Mouse (Mus musculus) skeletal muscle tissue, postnatal 0 days (tissue): ENCODE measurements around the gene Rnf41. TPM values are rescaled to one million over a fixed set of nuclear protein-coding genes. Genes with fewer than 3 reads are reported as not detected.

Experiments used
- microRNA-seq, 2 experiments: library from miRNA; unstranded; fragments of <30 nt; microRNA quantifications; one replicate each; pipeline ENCODE4; 2016
- polyA plus RNA-seq: library from polyadenylated mRNA; unstranded; fragments of >200 nt; fragmentation: Nextera tagmentation; extraction: Ambion mirVana; gene quantifications from 2 replicates; pipeline ENCODE4 v1.2.1, GENCODE M21; 2015

Gene Rnf41
- 16.0 and 17.7 TPM in 2 replicates for polyA plus RNA-seq

GRCm38 (mm10) chr10:128411211-128412054, at the start of gene Rnf41, which contains the start of gene Nabp2:
TSS of gene Rnf41 (plus strand) at chr10:128411657.
TSS of gene Nabp2 (minus strand) at chr10:128411492.

GRCm38 (mm10) chr10:128368402-128369217, 42.8 kb upstream of the Rnf41 start, which contains the start of gene Coq10a:
TSS of gene Coq10a (minus strand) at chr10:128368997.

GRCm38 (mm10) chr10:128376455-128377211, 34.8 kb upstream of the Rnf41 start, which contains the start of gene Ankrd52:
TSS of gene Ankrd52 (plus strand) at chr10:128377115.

DNA sequence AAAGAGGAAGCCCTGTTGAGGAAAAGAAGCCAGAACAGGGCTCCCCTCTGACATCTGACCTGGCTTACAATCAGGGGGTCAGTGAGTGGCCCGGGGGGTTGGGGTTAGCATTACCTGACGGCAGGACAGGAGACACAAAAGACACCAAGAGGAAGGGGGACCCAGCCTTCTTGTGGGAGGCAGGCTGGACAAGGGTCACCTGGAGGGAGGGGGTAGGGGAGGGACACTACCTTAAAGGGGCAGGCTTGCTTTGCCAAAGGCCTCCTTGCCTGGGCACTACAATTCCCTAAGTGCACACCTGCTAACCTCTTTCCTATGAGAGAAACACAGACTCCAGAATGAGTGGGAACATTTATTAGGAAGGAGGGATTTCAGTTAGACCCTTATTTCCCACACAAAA, 10.4 kb upstream of the Rnf41 start, which contains the start of gene Slc39a5:
Slc39a5 (minus strand) TSS at position 174 of the 400 bp plus-strand sequence.

DNA sequence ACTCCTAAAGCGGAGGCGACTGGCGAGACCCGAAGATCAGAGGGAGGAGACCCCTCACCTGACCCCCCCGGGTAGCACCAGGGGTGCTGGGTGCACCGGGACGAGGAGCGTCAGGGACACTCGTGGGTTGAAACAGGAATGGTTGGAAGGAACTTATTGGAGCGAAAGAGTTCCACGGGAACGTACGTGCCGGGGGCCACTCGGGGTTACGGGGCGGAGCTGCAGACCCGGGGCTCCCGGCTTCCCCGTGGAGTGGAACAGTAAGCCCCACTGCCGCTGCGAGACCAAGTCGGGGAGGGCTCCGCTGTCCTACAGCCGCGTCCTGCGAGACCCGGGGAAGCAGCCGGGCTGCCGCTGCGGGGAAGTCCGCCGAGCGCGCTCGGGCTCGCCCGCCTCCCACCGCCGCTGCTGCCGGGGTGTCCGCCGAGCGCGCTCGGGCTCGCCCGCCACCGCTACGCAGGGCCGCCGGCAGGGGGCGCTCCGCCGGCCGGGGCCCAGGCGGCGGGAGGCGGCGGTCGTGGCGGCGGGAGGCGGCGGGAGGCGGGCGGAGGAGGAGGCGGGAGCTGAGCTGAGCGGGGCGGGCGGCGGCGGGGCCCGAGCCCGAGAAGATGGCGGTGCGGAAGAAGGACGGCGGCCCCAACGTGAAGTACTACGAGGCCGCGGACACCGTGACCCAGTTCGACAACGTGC, 47.4 kb downstream of the Rnf41 start, which contains the start of gene Smarcc2:
Smarcc2 (plus strand) TSS at position 530 of the 690 bp plus-strand sequence.

Small RNA genes lying within 50 kb of the gene (microRNA-seq; reads per million reads assigned to microRNA genes)
- gene Gm25361: 0 reads per million in 2 experiments
- gene Gm26308: 0 reads per million in 2 experiments
- 0 to 0.10 reads per million in 2 experiments for gene Mir6914
- 0.42 to 0.81 reads per million in 2 experiments for gene Mir6915
- 0 to 0.21 reads per million in 2 experiments for gene Mir8105

Other genes starting within 250 kb of the Rnf41 start
- gene Rbms2, start 231.4 kb upstream of the Rnf41 start, polyA plus RNA-seq: 20.6 and 25.1 TPM in 2 replicates
- gene Gls2, start 217.2 kb upstream of the Rnf41 start, polyA plus RNA-seq: 0.41 and 0.71 TPM in 2 replicates
- 40.4 and 42.4 TPM in 2 replicates for gene Spryd4, start 199.8 kb upstream of the Rnf41 start, polyA plus RNA-seq
- 0.06 TPM in 1 of 2 replicates, not detected in the other for gene Mip, start 185.8 kb upstream of the Rnf41 start, polyA plus RNA-seq
- 7.7 and 9.4 TPM in 2 replicates for gene Timeless, start 179.6 kb upstream of the Rnf41 start, polyA plus RNA-seq
- gene Apon, start 157.6 kb upstream of the Rnf41 start, polyA plus RNA-seq: 0.10 TPM in 1 of 2 replicates, not detected in the other
- gene Apof, start 143.0 kb upstream of the Rnf41 start, polyA plus RNA-seq: 0.17 and 0.60 TPM in 2 replicates
- 5.2 and 6.2 TPM in 2 replicates for gene Stat2, start 141.1 kb upstream of the Rnf41 start, polyA plus RNA-seq
- gene Il23a, start 112.9 kb upstream of the Rnf41 start, polyA plus RNA-seq: not detected in 2 replicates
- gene Pan2, start 108.3 kb upstream of the Rnf41 start, polyA plus RNA-seq: 10.7 and 11.6 TPM in 2 replicates
- gene Cnpy2, start 89.2 kb upstream of the Rnf41 start, polyA plus RNA-seq: 172 and 198 TPM in 2 replicates
- gene Cs, start 73.9 kb upstream of the Rnf41 start, polyA plus RNA-seq: 392 and 409 TPM in 2 replicates
- 71.8 and 90.5 TPM in 2 replicates for gene Coq10a, start 42.7 kb upstream of the Rnf41 start, polyA plus RNA-seq
- gene Ankrd52, start 34.5 kb upstream of the Rnf41 start, polyA plus RNA-seq: 6.1 and 6.9 TPM in 2 replicates
- gene Slc39a5, start 10.4 kb upstream of the Rnf41 start, polyA plus RNA-seq: not detected in 2 replicates
- gene Nabp2, start 165 bp upstream of the Rnf41 start, polyA plus RNA-seq: 44.3 and 46.0 TPM in 2 replicates
- 31.0 and 34.6 TPM in 2 replicates for gene Smarcc2, start 47.6 kb downstream of the Rnf41 start, polyA plus RNA-seq
- gene Myl6, start 82.5 kb downstream of the Rnf41 start, polyA plus RNA-seq: 641 and 849 TPM in 2 replicates
- 7.6 and 8.2 TPM in 2 replicates for gene Myl6b, start 87.0 kb downstream of the Rnf41 start, polyA plus RNA-seq
- 28.4 and 33.0 TPM in 2 replicates for gene Esyt1, start 114.2 kb downstream of the Rnf41 start, polyA plus RNA-seq
- gene Zc3h10, start 136.1 kb downstream of the Rnf41 start, polyA plus RNA-seq: 4.7 and 6.6 TPM in 2 replicates
- 2,311 and 2,586 TPM in 2 replicates for gene Rpl41, start 137.6 kb downstream of the Rnf41 start, polyA plus RNA-seq
- gene Pa2g4, start 154.3 kb downstream of the Rnf41 start, polyA plus RNA-seq: 73.4 and 83.9 TPM in 2 replicates
- gene Erbb3, start 178.0 kb downstream of the Rnf41 start, polyA plus RNA-seq: 8.4 and 9.2 TPM in 2 replicates
- 419 and 480 TPM in 2 replicates for gene Rps26, start 215.1 kb downstream of the Rnf41 start, polyA plus RNA-seq
- 0.54 and 0.66 TPM in 2 replicates for gene Ikzf4, start 234.3 kb downstream of the Rnf41 start, polyA plus RNA-seq